Mouse (Mus musculus): ENCODE results near the gene Gm28048. TPM values are rescaled to one million over a fixed set of nuclear protein-coding genes. Genes with fewer than 3 reads are reported as not detected.

Gm28048 gene
- total RNA-seq, 1 experiment from 2014 or later, result 81.6 TPM

DNA sequence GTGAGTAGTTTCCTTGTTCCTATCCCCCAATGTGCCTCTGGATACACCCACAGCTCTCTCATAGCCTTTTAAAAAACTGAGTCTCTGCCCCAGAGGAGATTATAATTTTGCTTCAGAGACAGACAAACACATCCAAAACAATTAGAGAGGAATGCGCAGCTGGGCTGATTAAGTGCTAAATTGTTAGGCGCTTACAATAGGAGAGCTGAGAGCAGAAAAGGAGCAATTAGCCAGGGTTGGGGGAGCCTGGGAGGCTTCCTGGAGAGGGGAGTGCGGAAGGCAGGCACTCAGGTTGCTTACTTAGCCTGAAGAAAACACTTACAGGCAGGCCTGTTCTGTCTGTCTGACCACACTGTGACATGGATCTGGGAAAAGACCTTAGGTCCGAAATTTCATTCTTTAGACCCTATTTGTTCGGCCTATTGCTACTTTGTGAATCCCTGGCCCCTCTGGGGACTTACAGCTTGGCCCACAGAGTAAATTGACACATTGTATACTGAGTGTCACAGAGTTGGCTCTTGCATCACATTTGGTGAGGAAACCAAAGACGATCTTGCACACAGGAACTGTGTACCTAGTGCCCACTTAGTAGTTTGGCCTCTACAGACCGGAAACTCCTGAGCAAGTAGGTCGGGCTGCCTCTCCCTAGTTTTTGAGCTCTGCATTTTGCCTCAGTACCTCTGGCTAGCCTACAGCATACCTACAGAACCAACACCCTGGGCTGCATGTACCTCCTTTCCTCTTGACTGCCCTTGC, 117.4 kb downstream of the Gm28048 start:
- ATAC-seq (replicated peaks; ENCODE audit: low read depth, poor library complexity, severe bottlenecking), result 0 out of 2 replicates have a peak, but pooled peaks have one; percentile 17

DNA sequence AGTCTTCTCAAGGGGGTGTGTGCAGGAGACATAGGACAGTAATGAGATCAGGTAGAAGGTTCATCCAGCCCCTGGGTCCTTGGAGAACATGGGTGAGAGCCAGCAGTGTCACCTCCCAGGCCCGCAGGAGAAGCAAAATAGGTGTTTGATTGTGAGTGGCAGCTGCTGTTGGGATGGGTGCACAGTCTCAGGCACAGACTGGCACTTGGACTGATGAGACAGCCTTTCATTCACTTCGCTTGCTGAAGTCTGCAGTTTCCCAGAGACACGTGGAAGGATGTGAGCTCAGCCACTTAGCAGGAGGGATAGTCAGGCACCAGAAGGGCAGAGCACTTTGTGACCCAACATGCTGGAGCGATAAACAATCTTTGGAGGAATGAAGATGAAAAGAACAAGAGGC, 118.3 kb downstream of the Gm28048 start:
- ATAC-seq (replicated peaks; ENCODE audit: low read depth, poor library complexity, severe bottlenecking), result no peak

DNA sequence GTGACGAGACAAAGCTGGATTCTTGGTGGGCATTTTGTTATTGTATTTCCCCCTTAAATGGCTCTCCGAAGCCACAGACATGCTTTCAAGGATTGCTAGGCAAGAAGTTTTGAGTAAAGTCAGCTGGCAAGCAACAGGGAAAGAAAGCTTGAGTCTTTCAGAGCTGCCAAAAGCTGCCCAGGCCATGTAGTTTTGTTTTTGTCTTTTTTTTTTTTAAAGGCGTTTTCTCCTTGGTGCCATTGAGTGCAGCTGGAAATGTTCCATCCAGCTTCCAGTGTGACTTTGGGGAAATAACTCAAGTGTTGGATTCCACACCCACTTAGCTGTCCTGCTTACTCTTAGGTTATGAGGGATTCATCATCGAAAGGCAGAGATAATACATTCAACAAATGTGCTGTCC, 120.6 kb downstream of the Gm28048 start:
- ATAC-seq (replicated peaks; ENCODE audit: low read depth, poor library complexity, severe bottlenecking), result no peak

DNA sequence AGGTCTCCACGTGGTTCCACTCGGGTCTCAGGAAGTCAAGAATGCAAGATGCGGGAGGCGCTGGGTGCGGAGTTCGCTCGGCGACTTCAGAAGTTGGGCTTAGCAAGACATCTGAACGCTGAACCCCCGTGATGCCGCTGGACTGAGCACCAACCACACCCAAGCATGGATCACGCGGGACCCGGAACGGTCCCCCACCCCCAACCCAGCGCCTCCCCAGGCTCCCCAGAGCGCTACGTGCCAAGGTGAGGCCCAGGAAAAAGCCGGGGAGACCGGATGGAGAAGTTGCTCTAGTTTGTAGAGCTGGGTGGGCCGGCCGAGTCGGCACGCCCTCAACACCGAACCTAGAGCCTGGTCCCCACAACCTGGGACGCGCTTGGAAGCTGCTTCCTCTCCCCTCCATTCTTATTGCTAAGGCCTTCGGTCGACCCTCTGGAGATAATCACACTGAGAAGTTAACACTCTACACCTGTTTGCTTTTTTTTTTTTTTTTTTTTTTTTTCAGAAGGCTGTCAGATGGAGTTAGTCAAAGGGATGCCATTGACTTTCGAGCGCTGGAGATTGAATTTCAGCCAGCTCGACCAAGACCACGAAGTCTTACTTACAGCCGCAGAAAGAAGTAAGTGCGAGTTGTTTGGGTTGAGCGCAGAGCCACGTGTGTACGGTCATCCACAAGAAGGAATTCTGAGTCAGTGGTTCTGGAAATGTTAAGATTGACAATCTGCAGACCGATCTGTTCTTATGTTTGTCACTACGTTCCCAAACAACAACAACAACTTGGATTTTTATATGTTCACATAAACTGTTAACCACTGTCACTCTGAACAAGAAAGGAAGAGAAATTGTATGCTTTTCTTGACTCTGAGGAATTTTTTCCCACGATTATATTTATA, 121.3 kb downstream of the Gm28048 start, which contains the start of gene B3gnt2:
B3gnt2 (minus strand) TSS at position 627 of the 893 bp plus-strand sequence.
- peak; percentile 14 for ATAC-seq (replicated peaks; ENCODE audit: low read depth, poor library complexity, severe bottlenecking)

DNA sequence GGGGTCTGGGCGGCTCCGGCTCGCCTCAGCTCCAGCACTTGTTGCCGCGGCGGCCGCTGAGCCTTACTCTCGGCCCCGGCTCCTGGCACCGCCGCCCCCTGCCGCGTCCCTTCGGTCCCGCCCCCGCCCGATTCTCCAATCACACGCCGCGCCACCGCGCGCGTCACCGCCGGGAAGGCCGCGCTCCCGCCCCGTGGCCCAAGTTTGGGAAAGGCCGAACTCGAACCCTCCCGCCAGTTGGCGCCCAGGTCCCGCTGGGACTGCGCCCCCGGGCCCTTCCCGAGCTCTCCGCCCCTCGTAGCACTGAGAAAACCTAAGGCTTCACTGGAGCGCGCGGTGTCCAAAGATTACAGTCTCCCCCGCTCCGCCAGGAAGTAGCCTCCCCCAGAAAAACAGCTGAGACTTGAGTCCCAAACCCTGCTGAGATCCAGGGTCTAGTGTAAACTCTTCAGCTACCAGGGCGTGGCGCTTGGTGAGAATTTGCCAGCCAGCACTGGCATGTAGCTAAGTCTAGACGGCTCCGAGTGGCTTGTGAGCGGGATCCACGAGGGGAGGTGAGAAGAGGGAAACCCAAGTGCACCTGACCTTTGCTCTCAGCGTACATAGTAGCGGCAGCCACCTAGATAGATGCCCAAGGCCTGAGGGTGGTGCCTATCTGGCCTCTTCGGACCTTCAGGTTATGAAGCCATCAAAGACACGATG, 122.1 kb downstream of the Gm28048 start:
- ATAC-seq (replicated peaks; ENCODE audit: low read depth, poor library complexity, severe bottlenecking), result peak; percentile 63

DNA sequence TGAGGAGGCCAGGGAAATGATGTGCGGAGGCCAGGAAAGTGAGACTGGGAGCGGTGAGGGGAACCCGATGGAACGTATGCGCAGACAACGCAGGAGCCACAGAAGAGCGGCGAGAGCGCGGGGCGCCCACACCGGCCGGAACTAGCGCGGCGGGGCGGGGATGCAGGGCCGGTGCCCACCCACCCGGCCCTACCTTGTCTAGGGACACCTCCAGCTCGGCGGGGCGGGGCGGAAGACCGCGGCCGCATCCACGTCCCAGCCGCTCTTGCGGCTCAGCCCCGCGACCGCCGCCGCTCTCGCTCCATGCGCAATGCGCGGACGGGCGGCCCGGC, 122.6 kb downstream of the Gm28048 start:
- no peak for ATAC-seq (replicated peaks; ENCODE audit: low read depth, poor library complexity, severe bottlenecking)

DNA sequence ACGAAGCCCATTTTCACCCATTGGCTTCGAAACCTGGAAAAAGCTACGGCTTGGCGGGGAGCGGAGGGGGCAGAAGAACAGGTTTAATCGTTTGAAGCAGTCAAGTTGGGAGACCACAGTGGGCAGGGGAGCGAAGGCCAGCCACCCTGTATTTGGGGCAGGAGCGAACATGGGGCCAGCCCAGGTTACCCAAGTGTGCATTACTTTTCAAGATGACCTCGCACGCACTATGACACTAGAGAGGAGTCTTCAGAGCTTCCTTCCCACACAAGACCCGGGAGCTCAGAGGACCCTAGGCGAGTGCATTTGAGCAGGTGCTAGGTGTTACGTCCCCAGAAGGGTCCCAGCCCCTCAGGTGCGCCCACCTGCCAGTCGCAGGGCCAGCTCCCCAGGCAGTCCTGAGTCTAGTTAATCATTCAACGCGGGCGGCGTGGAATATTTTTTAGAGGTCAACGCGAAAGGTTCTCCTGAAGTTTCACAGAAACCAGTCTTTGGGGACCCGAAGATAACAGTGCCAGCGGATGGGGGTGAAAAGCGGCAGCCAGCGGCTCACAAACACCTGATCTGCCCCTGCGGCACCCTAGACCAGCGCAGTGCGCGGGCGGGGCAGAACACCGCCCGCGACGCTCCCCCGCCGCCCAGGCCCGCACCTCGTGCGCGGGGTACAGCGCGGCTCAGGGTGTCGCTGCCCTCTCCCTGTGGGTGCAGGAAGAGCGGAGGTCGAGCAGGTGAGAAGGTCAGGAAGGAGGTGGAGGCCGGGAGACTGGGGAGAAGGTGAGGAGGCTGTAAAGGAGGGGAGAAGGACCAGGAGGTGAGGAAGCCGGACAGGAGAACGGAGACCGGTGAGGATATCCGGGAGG, 123.2 kb downstream of the Gm28048 start:
- ATAC-seq (replicated peaks; ENCODE audit: low read depth, poor library complexity, severe bottlenecking), result no peak

DNA sequence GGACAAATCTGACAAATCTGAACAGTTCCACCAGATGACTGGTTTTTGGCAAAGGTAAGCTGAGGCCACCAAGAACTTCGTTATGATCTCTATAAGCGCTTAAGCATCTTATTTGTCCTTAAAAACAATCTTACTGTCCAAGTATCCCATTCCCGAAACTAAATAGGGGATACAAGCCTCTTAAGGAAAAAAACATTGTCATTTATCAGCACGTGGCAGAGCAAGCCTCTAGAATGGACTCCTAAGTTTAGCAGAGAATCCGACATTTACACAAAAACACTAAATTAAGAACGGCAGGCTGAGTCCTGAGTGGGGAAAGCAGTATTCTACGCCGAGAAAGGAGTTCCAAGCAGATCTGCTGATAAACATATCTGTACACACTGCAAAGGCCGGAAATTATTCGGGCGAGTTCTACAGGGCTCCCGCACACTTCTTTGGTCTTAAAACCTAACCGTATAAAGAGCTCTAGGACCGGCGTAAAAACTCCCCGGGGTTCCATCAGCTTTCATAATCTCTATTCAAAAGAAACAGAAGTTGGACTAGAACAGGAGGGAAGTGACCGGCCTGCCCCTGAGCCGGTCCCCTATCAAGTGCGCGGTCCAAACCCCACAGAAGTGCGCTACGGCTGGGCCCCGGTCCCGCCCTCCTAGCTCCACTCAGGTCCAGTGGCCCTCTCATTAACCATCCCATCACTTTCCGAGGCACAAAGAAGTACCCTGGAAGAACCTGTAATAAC, 124.0 kb downstream of the Gm28048 start:
- ATAC-seq (replicated peaks; ENCODE audit: low read depth, poor library complexity, severe bottlenecking), result 0 out of 2 replicates have a peak, but pooled peaks have one; percentile 5

- ATAC-seq (replicated peaks; ENCODE audit: low read depth, poor library complexity, severe bottlenecking), result no peak
These were observed 124.7 kb downstream of the Gm28048 start for GRCm38 (mm10) chr11:22857106-22857704.

- no peak for ATAC-seq (replicated peaks; ENCODE audit: low read depth, poor library complexity, severe bottlenecking)
These were observed 125.4 kb downstream of the Gm28048 start for GRCm38 (mm10) chr11:22856371-22856965.

GRCm38 (mm10) chr11:22854571-22854970, 127.3 kb downstream of the Gm28048 start:
- ATAC-seq (replicated peaks; ENCODE audit: low read depth, poor library complexity, severe bottlenecking), result no peak

DNA sequence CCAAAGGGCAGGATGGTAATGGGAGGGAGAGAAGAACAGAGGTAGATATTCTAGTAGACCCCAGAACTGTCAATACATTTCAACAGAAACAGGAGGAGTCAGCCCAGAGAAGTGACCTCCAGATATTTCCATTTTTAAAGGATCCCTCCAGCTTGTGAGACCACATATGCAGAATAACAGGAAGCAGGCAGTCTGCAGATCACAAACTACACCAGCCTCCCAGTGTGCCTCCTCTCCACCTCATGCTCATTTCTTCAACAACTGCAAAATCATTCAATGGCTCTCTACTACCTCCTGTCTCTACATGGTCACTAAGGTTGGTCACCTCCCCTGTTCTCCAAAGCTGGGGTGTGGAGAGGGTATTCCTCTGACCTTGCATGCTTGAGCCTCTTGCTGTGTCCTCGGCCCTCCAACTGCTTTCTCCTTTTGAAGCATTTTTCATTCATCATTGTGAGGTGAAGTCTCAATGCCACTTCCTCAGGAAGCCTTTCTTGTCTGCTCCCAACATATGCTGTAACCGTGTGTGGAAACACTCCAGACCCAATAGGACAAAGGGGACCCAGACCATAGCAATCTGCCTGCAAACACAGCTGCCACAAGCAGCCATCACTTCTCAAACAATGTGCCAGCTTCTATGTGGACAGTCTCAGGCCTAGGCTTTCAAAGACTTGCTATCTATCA, 128.3 kb downstream of the Gm28048 start:
- ATAC-seq (replicated peaks; ENCODE audit: low read depth, poor library complexity, severe bottlenecking), result peak; percentile 65

GRCm38 (mm10) chr11:22852510-22852909, 129.4 kb downstream of the Gm28048 start:
- no peak for ATAC-seq (replicated peaks; ENCODE audit: low read depth, poor library complexity, severe bottlenecking)

- peak; percentile 24 for ATAC-seq (replicated peaks; ENCODE audit: low read depth, poor library complexity, severe bottlenecking)
These were observed 130.5 kb downstream of the Gm28048 start for GRCm38 (mm10) chr11:22851416-22851815.

DNA sequence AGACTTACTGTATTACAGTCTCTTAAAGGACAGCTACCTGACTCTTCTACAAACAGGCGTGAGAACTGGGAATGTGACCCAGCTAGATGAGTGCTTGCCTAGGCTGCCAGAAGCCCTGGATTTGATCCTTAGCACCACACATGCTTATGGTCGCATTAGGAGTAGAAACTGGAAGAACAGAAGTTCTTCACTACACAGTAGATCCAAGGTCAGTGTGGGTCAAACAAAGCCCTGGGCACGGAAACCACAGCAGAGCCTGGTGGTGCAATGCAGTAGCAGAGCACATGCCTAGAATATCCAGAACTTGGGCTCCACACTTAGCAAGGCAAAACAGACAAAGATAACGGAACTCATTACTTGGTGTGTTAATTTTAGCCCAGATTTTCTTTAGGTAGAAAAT, 131.8 kb downstream of the Gm28048 start:
- ATAC-seq (replicated peaks; ENCODE audit: low read depth, poor library complexity, severe bottlenecking), result peak; percentile 23; the same call in 1 of the 2 replicates

DNA sequence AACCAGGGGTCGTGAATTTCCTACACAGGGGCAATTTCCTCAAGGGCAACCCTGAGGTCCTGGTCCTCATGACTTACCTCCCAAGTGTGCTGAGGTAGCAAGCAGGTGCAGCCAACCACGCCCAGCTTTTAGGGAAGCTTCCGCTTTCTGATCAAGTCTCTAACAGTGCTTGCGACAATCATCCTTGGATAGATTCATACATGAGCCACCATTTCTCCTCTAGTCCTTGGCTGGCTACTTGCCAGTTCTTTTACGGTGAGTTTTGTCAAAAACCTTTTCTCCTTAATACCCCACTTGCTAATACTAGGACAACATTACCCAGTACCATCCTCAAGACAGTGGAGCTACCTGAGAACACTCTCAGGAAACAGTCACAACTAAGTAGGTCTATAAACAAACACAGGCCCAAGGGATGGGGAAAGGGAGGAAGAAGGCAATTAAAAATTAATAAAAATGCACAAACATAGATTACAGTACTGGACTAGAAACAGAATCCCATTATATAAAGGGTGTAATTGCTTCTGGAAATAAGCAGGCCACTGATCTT, 133.2 kb downstream of the Gm28048 start:
- no peak for ATAC-seq (replicated peaks; ENCODE audit: low read depth, poor library complexity, severe bottlenecking)
